Mouse (Mus musculus) monocyte, adult 5-6 weeks (primary cell): ENCODE results near the gene Amotl2. TPM values are rescaled to one million over a fixed set of nuclear protein-coding genes. Genes with fewer than 3 reads are reported as not detected.

Source experiments
- ATAC-seq: fragments of 153-309, 156-312 bp; replicated peaks from 2 replicates; pipeline ENCODE4 v1.8.0; 2017; ENCODE audit warnings: mild to moderate bottlenecking; ENCODE audit not compliant: low TSS enrichment, insufficient number of reproducible peaks, severe bottlenecking, poor library complexity, low FRiP score
- total RNA-seq: library from RNA; stranded (forward); fragments of 200-1000, 200-491, 200-594 nt; gene quantifications from 3 replicates; pipeline ENCODE4 v1.2.3, GENCODE M21; 2017

Gene Amotl2
- total RNA-seq, 1 experiment from 2014 or later: 1.9 TPM

DNA sequence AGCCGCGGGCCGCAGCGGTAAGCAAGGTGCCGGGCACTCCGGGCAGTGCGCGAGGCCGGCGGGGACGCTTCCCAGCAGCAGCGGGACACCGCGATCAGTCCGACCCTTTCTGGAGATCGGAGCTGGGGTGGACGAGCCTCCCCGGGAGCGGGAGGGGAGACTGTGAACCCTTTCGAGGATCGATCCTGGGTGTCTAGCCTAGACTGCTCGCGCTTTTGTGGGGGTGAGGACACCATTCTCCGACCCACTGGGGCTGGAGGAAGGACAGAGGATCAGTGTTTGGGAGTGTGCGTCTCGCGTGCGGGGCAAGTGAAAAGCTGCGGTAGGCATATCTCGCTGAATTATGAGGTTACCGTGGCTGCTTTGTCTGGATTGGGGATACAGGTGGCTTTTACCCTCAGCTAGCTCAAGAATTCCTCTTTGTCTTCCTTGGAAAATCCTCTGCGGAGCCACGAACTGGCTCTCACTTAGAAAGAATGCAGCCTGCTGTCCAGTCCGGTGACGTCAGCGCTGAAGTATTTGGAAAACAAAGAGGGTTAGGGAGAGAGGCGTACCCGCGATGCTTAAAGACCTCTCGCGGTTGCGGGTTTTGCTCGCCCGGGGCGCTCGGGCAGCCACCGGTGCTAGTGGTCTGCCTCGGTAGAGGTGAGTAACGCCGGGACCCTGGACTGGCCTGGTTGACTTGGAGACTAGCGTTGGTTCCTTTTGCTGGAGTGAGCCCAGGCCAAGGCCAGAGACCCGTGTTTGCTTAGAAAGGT lies 1.6 kb downstream of the Amotl2 start:
- ATAC-seq: no peak

DNA sequence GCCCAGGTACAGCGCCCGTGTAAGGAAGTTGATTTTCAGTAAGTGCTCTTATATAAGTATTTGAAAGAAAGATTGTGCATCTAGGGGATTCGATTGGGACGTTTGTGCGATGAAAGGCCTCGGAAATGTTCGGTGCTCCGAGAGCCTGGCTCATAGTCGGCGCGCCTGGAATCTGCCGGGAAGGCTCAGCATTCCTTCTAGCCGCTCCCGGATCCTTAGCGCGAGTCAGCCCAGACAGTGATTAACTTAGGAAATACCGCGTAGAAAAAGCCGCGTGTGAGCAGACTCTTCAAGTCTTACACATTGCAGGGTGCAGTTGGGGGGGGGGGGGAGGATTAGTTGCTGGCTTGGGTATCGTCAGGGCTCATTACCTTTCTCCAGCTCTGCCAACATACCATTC lies 2.2 kb downstream of the Amotl2 start:
- ATAC-seq: no peak

DNA sequence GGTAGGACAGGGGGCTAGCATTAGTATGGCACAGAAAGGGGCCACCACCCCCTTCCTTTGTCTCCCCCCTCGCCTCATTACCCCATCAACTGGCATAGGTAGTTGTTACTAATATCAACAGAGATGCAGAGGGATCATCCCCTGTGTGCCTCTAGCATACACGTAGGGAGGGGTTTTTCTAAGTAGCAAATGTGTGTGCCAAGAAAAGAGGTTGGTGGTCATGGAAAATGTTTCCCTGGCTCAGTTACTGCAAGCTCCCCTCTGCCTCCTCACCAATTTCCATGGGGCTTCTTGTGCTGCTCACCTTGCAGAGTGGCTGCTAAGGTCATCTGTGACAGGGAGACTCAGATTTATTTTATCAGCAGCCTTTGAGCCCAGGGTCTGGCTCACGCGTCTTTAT lies 2.6 kb downstream of the Amotl2 start:
- ATAC-seq: no peak

DNA sequence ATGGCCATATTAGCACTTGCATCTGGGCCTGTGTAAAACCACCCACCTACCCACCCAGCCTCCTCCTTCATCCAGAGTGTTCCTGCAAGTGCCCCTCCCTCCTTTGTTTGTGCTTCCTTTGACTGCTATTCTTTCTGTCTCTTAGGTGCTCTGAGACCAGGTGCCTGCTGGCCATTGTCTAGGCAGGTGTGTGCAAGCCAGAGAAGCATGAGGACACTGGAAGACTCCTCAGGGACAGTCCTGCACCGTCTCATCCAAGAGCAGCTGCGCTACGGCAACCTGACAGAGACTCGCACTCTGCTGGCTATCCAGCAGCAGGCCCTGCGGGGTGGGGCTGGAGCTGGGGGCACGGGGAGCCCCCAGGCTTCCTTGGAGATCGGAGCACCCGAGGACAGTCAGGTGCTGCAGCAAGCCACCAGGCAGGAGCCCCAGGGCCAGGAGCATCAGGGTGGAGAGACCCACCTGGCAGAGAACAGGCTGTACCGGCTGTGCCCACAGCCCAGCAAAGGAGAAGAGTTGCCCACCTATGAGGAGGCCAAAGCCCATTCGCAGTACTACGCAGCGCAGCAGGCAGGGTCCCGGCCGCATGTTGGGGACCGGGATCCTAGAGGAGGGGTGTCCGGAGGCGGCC lies 3.6 kb downstream of the Amotl2 start:
- ATAC-seq: no peak

DNA sequence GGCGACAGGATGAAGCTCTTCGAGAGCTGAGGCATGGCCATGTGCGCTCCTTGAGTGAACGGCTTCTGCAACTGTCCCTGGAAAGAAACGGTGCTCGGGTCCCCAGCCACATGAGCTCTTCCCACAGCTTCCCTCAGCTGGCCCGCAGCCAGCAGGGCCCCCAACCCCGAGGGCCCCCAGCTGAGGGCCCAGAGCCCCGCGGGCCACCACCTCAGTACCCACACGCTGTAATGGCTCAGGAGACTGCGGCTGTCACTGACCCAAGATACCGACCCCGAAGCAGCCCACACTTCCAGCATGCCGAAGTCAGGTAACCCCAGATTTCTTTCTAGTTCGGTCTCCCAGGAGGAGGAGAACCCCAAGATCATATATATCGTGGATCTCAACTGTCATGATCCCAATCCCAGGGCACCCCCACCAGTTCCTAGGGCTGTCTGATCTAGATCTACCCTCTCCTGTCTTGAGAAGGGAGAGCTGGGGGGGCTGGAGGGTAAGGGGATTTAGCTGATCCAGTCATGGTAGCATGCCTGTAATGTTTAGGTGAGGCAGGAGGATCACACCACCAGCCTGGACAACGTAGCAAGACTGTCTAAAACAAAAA lies 4.2 kb downstream of the Amotl2 start:
- no peak for ATAC-seq

DNA sequence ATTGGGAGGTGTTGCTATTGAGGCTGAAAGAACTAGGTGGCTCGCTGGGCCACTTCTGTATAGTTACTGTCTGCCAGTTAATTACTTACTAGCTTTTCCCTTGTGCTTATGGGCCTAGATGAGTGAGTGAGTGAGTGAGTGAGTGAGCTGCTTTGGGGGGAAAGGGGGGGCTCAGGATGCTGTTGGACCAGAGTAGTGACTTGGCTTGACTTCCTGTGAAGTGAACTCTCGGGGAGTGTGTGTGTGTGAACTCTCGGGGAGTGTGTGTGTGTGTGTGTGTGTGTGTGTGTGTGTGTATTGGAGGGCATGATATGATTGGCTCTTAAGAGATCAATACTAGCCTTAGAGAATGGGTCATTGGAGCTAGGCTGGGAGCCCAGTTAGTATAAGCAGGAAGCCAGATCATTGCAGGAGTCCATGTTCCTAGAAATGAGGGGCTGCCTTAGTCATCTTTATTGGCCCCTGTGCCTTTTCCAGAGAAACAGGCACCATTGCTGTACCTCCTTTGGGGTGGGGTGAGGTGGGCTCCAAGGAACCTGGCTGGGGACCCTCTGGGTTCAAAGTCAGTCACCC lies 5.0 kb downstream of the Amotl2 start:
- ATAC-seq: no peak

DNA sequence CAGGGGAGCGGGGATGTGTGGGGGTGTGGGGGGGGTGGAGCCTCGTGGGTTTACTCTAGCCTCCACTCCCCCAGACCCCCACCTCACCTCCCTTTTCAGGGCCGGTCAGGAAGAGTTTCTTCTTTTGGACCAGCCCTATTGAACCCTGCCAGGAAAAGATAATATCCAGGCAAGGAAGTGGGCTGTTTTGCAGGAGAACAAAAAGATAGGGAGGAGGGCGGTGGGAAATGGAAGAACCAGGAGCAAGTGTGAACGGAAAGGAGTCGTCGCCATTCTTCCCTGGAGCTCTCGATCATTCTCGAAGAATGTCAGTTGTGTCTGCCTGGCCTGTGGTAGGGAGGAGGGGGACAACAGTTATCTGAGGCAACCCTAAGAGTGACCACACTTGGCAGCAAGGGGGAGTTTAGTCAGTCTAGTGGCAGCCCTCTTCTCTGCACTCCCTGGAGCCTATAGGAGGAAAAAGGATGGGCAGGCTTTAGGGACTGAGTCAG lies 5.6 kb downstream of the Amotl2 start:
- no peak for ATAC-seq

DNA sequence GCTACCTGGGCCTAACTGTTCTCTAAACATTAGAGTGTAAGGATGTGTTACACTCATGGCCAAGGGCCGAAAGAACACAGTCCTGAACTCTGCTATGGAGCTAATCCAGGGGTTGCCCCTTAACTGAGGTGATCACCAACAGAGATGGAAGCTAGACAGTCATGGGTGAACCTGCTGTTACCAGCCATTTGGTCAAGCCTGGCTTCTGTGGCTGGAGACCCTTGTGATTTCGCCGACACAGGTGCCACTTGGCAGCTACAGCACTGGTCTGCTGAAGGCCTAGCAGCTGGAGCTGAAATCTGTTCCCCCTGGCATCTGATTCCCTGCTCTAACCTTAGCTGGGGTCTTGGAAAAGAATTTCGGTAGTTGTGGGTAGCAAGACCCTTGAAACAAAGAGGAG lies 6.3 kb downstream of the Amotl2 start:
- no peak for ATAC-seq

DNA sequence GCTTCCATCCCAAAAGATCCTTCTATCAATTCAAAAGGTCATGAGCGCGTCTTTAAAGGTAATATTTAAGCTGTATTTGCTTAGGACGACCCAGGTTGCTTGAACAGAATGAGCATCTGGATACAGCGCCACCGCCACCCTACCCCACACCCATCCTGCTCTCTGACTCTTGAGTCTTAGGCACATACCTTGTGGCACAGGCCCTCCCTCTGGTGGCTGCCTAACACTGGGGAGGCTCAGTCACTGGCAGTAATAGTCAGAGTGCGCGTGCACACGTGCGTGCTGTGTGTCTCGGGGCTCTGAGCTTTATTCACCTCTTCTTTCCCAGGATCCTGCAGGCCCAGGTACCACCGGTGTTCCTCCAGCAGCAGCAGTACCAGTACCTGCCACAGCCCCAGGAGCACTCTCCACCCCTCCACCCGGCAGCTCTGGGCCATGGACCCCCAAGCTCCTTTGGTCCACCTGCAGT lies 6.8 kb downstream of the Amotl2 start:
- ATAC-seq: no peak

DNA sequence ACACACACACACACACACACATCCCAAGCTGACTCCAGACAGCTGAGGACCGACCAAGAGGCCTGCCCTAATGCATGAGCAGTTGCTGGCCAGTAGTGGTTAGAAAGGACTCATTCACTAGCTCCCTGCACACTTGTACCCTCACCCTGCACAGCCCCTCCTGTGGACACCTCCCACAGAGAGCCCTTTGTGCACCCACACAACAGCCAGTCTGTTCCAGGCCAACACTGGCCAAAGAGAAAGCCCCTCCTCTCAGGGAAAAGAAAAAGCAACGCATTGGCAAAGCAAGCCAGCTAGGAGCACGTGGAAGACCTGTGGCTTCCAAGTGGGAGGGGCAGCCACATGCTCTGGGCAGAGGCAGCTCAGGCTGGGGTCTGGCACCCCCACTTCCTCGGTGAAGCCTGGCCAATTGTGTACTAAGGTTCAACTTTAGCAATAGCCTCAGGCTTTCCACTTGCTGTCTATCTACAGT lies 7.6 kb downstream of the Amotl2 start:
- no peak for ATAC-seq

DNA sequence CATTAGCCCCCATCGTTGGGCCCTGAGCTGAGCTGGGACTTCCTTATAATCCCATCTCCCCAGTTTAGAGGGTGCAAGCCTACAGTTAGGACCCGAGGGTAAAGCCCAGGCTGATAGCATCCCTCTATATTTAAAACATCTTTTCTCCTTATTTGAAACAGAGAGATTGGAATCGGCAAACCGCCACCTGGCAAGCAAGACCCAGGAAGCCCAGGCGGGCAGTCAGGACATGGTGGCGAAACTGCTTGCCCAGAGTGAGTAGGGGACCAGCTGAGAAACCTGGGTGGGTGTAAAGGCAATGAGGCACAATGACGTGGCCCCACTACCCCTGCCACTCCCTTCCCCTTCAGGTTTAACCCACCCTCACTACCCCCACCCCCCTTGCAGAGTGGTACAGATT lies 8.5 kb downstream of the Amotl2 start:
- no peak for ATAC-seq

DNA sequence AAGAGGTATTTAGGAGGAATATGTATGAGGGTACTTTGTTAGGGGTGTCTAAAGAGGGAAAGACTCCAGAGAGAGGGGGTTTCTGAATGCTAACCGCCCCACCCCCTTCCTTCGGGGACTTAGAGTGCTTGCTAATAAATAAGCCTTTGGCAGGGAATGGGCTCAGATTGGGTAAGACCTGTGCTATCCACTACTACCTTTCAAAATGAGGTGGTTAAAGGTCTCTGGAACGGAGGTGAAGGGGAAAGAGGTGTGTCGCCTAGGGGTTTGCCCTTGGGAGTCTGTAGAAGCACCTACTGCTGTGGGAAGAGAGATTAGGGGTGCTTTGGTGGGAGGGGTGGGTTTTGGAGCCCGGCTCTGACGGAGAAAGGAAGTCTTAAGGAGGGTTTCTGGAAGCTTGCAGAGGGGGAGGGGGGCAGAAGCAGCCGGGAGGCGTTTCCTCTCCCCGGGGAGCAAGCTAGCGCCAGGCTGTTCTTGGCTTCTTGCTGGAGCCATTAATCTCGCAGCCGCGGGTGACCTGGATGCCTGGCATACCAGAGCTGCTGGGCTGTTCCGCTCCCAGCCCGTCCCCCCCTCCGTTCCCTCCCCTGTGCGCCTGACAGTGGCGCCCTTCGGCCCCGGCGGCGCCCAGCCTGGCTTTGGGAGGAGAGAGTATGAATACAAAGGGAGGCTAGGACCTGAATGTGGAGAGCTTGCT lies 9.6 kb downstream of the Amotl2 start:
- no peak for ATAC-seq

DNA sequence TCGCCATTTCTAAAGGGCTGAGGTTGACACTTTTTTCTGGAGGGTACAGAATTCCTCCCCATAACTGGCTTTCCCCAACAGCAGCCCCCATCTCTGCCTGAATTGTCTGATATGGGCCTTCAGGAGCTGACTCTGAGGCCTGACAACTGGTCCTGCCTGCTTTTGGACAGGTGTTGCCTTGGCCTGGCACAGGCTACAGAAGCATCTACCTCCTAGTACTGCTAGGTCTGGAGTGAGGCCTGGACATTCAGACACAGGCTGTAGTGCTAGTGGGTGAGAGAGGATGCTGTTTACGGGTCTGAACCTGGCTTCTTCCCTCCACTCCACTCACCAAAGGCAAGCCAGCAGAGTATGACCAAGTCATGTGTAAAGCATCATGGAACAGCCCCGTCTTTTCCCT lies 10.3 kb downstream of the Amotl2 start:
- ATAC-seq: no peak

DNA sequence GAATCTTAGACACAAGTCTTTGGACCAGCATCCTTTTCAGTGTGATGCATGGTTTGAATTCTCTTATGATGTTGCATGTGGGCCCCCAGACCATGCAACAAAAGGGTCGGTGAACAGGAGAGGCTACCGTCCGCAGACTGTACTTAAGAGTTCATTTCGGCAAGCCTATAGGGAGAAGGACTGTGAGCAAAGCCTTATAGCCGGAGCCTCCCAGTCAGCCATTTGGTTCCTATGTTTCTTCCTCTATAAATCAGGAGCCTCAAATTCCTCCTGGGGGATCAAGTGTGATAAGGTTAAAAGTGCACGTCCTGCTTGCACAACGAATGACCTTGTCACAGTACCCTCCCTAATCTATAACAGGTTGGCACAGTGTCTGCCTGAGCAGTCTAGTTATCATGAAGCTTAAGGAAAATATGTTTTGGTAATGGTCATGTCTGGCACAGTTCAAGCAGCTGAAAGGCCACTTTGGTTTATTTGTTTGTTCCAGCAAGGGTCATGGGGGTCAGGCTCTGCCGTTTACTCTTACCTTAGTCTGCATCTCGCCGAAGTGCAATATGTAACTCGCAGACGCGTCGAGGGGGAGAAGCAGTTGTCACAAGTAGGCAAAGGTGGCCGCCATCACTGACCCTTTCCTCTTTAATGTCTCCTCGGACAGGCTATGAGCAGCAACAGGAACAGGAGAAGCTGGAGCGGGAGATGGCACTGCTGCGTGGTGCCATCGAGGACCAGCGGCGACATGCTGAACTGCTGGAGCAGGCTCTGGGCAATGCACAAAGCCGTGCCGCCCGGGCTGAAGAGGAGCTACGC lies 11.4 kb downstream of the Amotl2 start:
- no peak for ATAC-seq

DNA sequence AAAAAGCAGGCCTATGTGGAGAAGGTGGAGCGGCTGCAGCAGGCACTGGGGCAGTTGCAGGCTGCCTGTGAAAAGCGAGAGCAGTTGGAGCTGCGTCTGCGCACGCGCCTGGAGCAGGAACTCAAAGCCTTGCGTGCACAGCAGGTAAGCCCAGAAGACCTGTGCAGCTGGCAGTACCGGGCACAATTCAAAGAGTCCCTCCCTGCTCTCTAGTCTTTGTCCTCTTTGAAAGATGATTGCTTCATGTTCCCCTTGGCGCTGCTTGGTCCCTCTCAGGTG lies 11.9 kb downstream of the Amotl2 start:
- no peak for ATAC-seq

DNA sequence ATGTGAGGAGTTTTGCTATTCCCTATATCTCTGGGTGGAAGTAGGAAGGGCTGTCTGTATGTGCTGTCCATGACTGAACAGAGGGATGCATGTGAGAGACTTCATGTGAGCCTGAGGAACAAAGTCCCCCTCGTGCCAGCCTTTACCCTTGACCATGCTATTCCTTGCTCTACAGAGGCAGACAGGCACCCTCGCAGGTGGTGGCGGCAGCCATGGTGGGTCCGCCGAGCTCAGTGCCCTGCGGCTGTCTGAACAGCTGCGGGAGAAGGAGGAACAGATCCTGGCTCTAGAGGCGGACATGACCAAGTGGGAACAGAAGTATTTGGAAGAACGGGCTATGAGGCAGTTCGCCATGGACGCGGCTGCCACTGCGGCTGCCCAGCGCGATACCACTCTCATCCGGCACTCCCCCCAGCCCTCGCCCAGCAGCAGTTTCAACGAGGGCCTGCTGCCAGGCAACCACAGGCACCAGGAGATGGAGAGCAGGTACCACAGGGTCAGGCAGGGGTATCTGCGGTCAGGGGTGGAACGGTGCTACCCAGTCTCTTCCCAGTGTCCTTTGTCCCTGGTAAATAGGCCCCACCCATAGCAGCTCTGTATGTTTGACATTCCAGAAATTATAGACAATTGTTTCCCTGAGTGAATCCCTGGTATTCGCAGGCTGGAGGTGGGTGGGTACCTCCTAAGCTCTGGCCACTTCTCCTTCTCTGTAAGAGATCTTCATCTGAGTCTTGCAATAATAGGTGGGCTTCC lies 12.8 kb downstream of the Amotl2 start:
- no peak for ATAC-seq

DNA sequence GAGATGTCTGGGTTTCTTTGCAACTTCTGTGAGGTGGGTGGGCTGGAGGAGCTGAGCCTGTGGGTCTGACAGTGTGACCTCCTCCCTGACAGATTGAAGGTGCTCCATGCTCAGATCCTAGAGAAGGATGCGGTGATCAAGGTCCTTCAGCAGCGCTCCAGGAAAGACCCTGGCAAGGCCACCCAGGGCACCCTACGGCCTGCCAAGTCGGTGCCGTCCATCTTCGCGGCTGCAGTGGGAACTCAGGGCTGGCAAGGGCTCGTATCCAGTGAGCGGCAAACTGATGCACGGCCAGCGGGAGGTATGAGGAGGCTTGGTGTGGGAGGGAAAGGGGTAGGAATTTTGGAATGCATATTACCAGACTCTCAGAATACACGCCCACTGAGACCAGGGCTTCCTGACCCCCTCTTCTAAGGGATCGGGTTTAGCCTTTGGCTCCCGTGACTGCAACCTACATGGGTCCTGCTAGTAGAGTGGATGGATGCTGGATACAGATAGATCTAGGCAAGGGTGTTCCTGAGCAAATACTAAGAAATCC lies 13.5 kb downstream of the Amotl2 start:
- ATAC-seq: no peak
